Mouse (Mus musculus): ENCODE data around the gene Mettl3.

Gene Mettl3

DNA sequence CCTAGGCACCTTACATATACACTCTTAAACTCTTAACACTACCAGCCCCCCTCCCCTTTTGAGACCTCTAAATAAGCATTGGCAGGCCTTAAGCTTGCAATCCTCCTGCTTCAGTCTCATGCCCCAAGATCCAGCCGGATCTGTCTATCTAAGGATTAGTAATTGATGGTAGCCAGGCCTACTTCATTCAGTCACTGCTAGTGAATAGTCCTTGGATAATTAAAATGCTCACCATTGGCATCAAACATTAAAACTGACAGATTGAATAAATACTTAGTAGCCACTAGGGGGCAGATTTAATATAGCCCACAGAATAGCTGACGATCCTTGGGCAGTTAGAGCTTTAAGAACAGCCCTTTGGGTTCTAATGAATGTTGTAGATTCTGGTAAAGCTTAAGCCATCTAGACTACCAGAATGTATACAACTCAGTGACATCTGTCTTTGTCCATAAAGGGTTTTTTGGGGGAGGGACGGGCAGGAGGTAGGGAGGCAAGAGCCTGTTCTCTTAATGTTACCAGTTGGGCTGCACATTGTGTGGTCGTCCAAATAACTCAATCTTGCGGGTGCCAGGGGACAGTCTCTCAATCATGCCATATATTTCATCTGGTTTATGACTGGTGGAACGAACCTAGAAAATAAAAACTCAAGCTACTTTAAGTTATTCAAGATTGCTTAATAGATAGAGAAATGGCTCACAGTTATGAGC is 9.2 kb downstream of the Mettl3 start:
- DNase-seq (ENCODE audit: low spot score in 2 of 2) = no peak

DNA sequence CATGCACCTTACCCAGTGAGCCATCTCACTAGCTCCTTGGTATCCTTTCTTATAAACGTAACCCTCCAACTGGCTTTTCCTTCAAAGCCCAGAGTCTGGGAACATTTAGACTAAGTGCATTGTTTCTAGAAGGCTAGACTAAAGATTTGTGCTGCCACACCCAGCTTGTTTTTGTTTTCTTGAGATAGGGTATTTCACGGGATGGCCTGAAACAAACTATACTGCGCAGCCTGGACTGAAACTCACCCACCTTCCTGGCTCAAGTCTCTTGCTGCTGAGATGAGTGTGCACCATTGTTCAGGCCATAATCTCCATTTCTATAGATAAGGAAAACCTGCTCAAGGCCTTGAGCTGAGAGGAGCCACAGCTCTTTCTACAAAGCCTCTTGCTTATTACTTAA is 20.7 kb downstream of the Mettl3 start:
- DNase-seq (ENCODE audit: low spot score in 2 of 2) = no peak

DNA sequence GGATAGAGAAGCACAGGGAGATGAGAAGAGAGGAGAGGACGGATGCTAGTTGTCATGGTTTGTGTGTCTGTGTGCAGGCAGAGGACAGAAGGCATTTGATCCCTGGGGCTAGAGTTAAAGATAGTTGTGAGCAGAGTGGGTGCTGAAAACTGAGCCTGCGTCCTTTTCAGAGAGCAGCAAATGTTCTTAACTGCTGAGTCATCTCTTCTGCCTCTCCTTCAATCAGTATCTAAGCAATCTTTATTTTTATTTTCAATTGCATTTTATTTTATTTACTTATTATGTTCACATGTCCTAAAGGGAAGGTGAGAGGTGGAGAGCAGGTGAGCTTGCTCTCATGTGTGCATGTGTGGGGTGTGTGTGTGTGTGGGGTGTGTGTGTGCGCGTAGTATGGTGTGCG is 21.3 kb downstream of the Mettl3 start:
- no peak for DNase-seq (ENCODE audit: low spot score in 2 of 2)

DNA sequence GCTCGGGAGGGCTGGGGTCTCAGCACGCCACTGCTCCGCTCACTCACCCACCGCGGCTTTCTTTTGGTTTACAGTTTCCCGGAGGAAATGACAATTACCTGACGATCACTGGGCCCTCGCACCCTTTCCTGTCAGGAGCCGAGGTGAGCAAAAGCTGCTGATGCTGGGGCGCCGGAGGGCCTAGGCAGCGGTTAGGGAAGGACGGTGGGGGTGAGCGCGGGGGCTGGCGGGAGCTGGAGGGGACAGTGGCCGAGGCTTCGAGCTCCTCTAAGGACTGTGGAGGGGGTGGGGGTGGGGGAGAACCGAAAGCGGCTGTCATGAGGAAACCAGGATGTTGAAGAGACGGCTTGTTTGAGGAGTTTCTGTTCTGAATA is 25.2 kb downstream of the Mettl3 start:
- DNase-seq (ENCODE audit: low spot score in 2 of 2) = no peak

DNA sequence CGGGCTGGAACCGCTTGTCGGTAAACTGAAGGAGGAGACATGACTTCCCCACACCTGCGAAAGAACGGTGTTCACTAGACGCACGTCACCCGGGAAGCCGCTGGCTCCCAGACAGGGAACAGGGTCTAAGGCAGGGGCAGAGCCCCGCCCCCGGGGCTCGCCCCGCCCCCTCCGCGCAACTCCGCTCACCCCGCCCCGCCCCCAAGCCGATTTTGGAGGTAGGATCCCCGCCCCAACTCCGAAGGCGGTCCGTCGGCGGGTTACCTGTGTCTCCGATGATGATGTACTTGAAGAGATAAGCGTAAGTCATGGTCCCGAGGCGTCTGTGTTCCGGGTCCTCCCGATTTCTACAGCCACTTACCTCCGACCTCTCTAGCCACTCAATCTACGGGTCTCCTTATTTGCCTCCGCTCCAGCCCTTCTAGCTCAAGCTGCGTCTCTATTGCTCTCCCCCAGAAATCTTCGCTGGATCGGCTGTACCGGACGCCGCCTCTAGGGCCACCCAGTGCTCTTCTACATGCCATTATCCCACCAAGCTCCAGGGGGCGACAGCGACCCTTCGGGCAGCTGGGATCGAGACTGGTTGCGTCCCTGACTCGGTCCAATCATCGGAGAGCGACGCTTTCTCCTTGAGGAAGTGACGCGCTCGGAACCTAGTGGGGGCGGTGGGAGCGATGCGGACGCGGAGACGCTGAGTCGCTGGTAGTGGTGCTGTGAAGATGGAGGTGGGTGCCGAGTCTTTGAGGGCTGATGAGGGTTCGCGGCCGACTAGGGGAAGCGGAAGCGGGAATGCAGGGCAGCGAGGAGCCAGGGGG is 25.8 kb downstream of the Mettl3 start, which contains the start of the genes Tox4 and Rab2b:
Tox4 (plus strand) TSS at position 215 of the 815 bp plus-strand sequence.
Rab2b (minus strand) TSS at position 614 of the 815 bp plus-strand sequence.
- peak; percentile 98 for DNase-seq (ENCODE audit: low spot score in 2 of 2)

DNA sequence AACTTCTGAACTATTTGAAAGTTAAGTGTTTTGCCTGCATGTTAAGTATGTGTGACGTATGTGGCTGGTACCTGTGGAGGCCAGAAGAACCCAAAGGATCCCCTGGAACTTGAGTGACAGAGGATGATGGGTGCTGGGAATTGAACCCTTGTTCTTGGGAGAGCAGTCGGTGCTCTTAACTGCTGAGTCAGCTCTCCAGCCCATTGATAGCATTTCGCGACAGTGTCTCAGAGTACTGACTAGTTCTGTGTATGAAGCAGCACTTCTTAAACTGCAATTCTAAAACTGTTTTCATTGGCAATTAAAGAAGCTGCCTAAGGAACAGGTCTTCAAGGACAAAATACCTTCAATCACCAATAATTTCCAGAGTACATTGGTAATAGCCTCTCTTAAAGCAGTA is 27.7 kb downstream of the Mettl3 start:
- no peak for DNase-seq (ENCODE audit: low spot score in 2 of 2)

DNA sequence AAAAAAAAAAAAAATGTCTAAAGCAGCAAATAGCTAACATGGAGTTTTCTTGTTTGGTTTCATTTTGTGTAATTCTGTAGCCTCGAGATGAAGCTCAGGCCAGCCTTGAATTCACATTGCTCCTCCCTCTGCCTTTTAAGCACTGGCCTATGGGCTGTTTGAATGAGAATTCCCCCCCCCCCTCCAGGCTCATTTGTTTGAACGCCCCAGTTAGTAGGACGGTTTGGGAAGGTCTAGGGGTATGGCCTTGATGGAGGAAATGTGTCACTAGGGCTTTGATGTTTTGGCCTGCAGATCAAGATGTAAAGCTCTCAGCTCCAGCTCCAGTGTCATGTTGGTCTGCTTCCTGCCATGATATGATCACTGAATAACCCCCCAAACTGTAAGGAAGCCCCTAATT is 32.1 kb downstream of the Mettl3 start:
- DNase-seq (ENCODE audit: low spot score in 2 of 2) = no peak

DNA sequence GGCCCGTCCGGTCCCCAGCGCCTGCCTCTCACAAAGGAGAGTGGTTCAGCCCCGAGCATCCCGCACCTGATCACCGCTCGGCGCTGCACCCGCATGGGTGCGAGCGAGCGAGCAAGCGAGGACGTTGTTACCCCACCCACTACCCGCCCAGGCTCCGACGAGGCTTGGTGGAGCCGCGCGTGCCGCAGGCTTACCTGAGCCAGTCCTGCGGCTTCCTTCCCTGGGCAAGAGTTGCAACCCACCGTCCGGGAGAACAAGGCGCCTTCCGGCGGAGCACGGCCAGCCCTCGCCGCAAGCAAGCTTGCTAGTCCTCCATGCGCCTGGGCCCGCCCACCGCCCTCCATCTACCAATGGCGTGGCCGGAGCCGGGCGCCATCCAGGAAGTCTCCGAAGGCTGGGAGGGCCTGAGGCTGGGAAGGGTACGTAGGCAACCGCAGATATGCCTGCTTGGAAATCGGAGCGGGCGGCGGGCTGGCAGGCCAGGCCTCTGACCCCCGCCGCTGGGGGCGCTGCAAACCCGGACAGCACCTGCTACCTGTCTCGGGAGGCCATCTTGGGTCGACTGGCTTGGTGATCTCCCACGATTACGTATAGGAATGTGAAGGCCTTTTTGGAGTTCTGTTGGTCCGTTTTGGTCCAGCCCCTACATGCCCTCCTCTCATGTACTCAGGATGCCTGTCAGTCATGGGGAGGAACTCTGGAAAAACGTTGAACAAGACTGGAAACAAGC is 47.3 kb downstream of the Mettl3 start, which contains the start of gene Chd8:
Chd8 (minus strand) TSS at position 297 of the 730 bp plus-strand sequence.
- DNase-seq (ENCODE audit: low spot score in 2 of 2) = peak; percentile 97 to 99

DNA sequence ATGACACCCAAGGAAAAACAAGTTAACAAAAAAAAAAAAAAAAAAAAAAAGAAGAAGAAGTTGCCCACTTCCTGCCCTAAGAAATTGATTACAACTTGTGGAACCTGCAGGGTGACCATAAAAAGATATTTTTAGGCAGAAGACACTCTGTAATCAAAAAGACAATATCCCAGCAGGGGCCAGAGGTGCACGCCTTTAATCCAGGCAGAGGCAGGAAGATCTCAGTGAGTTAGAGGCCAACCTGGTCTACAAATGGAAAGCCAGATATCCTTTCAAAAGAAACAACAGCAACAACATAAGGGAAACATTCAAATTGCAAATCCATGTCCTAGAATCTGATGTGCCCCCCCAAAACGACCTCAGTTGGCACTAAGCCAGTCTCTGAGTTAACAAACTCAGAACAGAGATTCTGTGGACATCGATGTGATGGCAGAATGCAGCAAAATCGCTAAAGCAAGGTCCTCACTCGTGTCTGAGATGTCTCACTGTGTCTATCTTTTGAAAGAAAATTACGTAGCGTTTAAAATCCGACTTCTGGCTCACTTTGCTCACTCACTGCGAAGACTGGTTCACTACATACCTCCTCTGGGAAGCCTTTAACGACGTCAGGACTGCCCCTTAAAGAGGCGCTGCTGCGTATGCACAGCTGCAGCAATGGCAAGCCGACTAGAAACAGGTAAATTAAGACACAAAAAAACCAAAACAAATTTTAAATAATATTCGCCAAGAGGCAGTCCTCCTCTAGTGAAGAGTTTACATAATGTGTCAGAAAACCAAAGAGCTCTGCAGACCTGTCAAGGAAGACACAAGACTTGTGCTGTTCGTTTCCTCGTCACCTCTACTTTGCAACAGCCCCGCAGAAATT is 48.4 kb downstream of the Mettl3 start:
- DNase-seq (ENCODE audit: low spot score in 2 of 2) = peak; percentile 26 to 27

DNA sequence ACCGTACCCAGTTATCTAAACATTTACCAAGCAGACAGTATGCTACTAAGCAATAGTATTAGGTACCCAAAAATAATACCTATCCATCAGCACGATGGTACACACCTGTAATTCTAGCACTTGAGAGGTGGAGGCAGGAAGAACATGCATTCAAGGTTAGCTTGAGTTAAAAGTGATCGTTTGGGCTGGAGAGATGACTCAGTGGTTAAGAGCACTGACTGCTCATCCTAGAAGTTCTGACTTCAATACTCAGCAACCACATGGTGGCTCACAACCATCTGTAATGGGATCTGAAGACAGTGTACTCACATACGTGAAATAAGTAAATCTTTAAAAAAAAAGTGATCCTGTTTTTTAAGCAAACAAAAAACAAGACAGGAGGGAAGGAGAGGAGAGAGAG is 58.8 kb downstream of the Mettl3 start:
- DNase-seq (ENCODE audit: low spot score in 2 of 2) = no peak
